Mouse (Mus musculus) midbrain, embryonic 14.5 days (tissue): ENCODE data around the gene Psmc4. TPM values are rescaled to one million over a fixed set of nuclear protein-coding genes. Genes with fewer than 3 reads are reported as not detected.

Experiments used
- ATAC-seq: fragments of 200-750 bp; cut with Nextera tagmentation; 2 replicates; pipeline ENCODE4 v1.8.0; 2017; ENCODE audit warnings: moderate number of reproducible peaks, moderate library complexity; ENCODE audit not compliant: low FRiP score, low TSS enrichment
- DNase-seq: peaks from one replicate; pipeline ENCODE4 v3.0.0-alpha.2; 2015
- H3K27ac ChIP-seq: fragments of 300-500 bp; sonication (generic); replicated peaks from 2 replicates; pipeline ENCODE4 v1.5.1; 2014; ENCODE audit warnings: mild to moderate bottlenecking, low read depth, low read length, moderate library complexity
- H3K27me3 ChIP-seq: fragments of 300-500 bp; sonication (generic); 2 replicates; pipeline ENCODE4 v1.6.1; 2014; ENCODE audit warnings: low read length, control low read depth, mixed read lengths; ENCODE audit not compliant: control insufficient read depth, insufficient read depth
- H3K36me3 ChIP-seq: fragments of 300-500 bp; sonication (generic); 2 replicates; pipeline ENCODE4 v1.6.1; 2014; ENCODE audit warnings: low read length, control low read depth; ENCODE audit not compliant: control insufficient read depth, insufficient read depth
- H3K4me1 ChIP-seq: fragments of 300-500 bp; sonication (generic); 2 replicates; pipeline ENCODE4 v1.6.1; 2014; ENCODE audit warnings: mild to moderate bottlenecking, antibody characterized with exemption, low read length, control low read depth; ENCODE audit not compliant: control insufficient read depth, insufficient read depth
- H3K4me2 ChIP-seq: fragments of 300-500 bp; sonication (generic); 2 replicates; pipeline ENCODE4 v1.6.1; 2014; ENCODE audit warnings: mild to moderate bottlenecking, low read length, moderate library complexity
- H3K4me3 ChIP-seq: fragments of 300-500 bp; sonication (generic); replicated peaks from 2 replicates; pipeline ENCODE4 v1.5.1; 2014; ENCODE audit warnings: low read depth, low read length
- H3K9ac ChIP-seq: fragments of 300-500 bp; sonication (generic); replicated peaks from 2 replicates; pipeline ENCODE4 v1.6.1; 2014; ENCODE audit warnings: mild to moderate bottlenecking, low read length, moderate library complexity
- H3K9me3 ChIP-seq: fragments of 300-500 bp; sonication (generic); 2 replicates; pipeline ENCODE4 v1.6.1; 2016; ENCODE audit warnings: low read length, control low read depth, mixed read lengths; ENCODE audit not compliant: control insufficient read depth
- WGBS: fragments of 180-500 bp; shearing (Covaris S2); extraction: QIAGEN DNeasy Blood & Tissue Kit; methylation state at CpG from one replicate; pipeline ENCODE4 v1.1.7; 2014; 5-methylcytosine and 5-hydroxymethylcytosine counted together
- polyA plus RNA-seq: library from polyadenylated mRNA; unstranded; fragments of >200 nt; fragmentation: Nextera tagmentation; extraction: Ambion mirVana; gene quantifications from 2 replicates; pipeline ENCODE4 v1.2.1, GENCODE M21; 2014

The Psmc4 gene
- polyA plus RNA-seq, 1 experiment from 2014 or later: 305 TPM

DNA sequence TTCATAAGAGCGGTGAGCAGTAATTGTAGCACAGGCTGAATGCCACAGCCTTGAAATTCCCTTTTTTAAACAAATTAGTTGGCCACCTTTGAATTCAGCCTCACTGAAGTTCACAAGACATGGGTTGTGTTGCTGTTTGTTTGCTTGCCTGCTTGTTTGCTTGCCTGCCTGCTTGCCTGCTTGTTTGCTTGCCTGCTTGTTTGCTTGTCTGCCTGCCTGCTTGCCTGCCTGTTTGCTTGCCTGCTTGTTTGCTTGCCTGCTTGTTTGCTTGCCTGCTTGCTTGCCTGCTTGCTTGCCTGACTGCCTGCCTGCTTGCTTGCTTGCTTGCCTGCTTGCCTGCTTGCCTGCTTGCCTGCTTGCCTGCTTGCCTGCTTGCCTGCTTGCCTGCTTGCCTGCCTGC, 10.1 kb upstream of the Psmc4 start:
- no peaks in the 10 kb centered on the region for H3K4me1 ChIP-seq
- no peak overlapping the region for H3K4me2 ChIP-seq
- H3K27me3 ChIP-seq: no peaks in the 10 kb centered on the region
- no peak overlapping the region for H3K4me3 ChIP-seq
- DNase-seq (no peak), ATAC-seq (no peak)
- no peaks in the 10 kb centered on the region for H3K9me3 ChIP-seq
- no peak overlapping the region for H3K9ac ChIP-seq
- WGBS: 94% methylated on average over 1 of the region's 1 CpGs
- H3K36me3 ChIP-seq: no peaks in the 10 kb centered on the region
- H3K27ac ChIP-seq: no peak overlapping the region

DNA sequence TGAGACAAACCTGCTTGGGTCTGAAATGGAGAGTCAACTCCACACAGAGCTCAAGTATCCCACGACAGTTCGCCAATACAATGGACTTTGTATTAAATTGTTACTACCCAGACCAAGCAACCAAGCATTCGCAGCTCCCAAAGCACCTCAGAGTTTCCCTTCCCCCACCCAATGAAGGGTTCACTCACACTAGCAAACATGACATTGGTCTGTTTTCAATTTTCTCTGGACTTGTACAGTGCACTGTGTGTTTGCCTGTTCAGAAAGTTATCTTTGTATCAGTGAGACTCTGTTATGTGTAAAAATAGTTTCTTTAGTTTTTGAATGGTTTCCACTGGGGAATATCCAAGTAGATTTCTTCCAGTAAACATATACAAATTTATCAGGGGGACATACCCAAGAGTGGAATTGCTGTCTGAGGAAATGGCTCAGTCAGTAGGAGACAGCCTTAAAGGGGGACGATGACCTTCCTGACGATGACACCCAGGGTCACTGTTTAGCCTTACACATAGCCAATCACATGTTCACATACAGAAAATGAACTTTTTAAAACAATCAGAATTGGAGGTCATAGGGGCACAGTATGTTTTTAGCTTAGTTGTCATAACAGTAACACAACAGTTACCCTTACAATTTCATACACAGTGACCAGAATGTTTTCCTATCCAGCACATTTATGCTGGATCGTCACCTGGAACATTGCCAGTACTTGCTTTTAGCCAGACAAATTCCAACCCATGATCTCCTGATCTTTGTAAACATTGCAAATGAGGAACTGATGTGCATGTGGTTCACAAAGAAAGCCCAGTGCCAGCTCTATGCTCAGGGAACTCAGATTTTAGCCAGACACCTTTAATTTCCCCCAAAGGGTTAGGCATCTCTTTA, 3.4 kb upstream of the Psmc4 start:
- no peak overlapping the region for H3K4me2 ChIP-seq
- H3K27me3 ChIP-seq: no peaks in the 10 kb centered on the region
- DNase-seq (no peak), ATAC-seq (no peak)
- no peak overlapping the region for H3K4me3 ChIP-seq
- peaks cover 5% of the 10 kb centered on the region for H3K4me1 ChIP-seq
- H3K9ac ChIP-seq: no peak overlapping the region
- 83% methylated on average over 6 of the region's 6 CpGs for WGBS
- peaks cover 5% of the 10 kb centered on the region for H3K36me3 ChIP-seq
- no peak overlapping the region for H3K27ac ChIP-seq
- H3K9me3 ChIP-seq: no peaks in the 10 kb centered on the region

DNA sequence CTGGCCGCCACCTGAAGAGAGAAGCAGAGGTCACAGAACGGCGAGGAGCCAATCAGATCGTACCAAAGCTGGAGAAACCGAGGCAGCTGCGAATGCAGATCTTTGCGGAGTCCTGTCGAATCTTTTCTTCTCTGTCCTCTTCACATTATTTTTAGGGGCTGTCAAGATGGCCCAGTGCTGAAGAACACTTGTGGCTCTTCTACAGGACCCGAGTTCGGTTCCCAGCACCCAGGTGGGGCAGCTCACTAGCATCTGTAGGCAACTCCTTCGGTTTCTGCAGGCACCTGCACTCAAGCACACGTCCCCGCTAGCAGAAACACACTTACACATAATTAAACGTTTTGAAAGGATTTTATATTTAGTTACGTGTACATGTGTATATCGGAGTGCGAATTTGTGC, 683 bp upstream of the Psmc4 start:
- DNase-seq: peak; percentile 1
- H3K9ac ChIP-seq: no peak overlapping the region
- peak overlapping the region; percentile 82 for H3K4me2 ChIP-seq
- no peaks in the 10 kb centered on the region for H3K27me3 ChIP-seq
- H3K4me1 ChIP-seq: peaks cover 5% of the 10 kb centered on the region
- 0 out of 2 replicates have a peak, but pooled peaks have one; percentile 7 for ATAC-seq
- WGBS: 62% methylated on average over 17 of the region's 17 CpGs
- H3K9me3 ChIP-seq: no peaks in the 10 kb centered on the region
- H3K27ac ChIP-seq: no peak overlapping the region
- 0 out of 2 replicates have a peak overlapping the region, but pooled peaks have one; percentile 90 for H3K4me3 ChIP-seq
- peaks cover 32% of the 10 kb centered on the region for H3K36me3 ChIP-seq

DNA sequence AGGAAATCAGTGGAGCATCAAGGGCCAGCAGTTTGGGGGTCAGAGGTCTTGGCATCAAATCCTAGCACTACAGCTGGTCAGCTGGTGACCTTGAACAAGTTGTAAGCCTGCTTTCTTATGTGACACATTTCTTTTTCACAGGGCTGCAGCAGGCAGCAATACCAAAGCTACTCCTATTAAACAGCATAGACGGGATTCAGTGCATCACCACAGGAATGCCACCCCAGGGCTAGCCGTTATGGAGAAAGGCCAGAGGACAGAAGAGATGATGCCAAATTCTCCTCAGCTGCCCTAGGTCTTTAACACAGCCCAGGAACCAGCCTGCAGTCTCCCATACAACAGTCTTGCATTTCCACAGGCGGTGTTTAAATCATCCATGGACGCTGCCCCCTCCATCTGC, 5.4 kb downstream of the Psmc4 start:
- WGBS: 98% methylated on average over 4 of the region's 4 CpGs
- Histone ChIP-seq H3K36me3 (peaks cover 84% of the 10 kb centered on the region), H3K4me2 (no peak overlapping the region), H3K27ac (no peak overlapping the region), H3K4me1 (peaks cover 5% of the 10 kb centered on the region), H3K9me3 (no peaks in the 10 kb centered on the region), H3K4me3 (no peak overlapping the region), H3K9ac (no peak overlapping the region), H3K27me3 (no peaks in the 10 kb centered on the region)
- DNase-seq: no peak
- no peak for ATAC-seq

DNA sequence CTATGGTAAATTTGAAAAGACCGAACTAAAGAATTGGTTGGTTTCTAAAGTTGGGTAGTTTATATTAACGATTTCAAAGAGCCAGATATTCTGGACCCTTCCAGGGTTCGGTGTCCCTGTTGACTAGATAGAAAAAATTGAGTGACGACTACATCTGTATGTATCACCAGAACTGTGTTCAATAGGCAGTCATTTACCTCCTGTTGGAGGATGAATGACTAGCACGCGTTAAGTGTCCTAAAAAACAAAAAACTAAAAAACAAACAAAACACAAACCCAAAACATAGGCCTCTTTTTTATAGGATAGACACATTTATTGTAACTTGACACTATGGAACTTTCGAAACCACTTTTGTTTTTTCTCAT, 35.5 kb downstream of the Psmc4 start:
- H3K4me1 ChIP-seq: peaks cover 9% of the 10 kb centered on the region; the same call in 1 of the 2 replicates
- 22% methylated on average over 7 of the region's 7 CpGs for WGBS
- ATAC-seq: no peak; the same call in 1 of the 2 replicates

DNA sequence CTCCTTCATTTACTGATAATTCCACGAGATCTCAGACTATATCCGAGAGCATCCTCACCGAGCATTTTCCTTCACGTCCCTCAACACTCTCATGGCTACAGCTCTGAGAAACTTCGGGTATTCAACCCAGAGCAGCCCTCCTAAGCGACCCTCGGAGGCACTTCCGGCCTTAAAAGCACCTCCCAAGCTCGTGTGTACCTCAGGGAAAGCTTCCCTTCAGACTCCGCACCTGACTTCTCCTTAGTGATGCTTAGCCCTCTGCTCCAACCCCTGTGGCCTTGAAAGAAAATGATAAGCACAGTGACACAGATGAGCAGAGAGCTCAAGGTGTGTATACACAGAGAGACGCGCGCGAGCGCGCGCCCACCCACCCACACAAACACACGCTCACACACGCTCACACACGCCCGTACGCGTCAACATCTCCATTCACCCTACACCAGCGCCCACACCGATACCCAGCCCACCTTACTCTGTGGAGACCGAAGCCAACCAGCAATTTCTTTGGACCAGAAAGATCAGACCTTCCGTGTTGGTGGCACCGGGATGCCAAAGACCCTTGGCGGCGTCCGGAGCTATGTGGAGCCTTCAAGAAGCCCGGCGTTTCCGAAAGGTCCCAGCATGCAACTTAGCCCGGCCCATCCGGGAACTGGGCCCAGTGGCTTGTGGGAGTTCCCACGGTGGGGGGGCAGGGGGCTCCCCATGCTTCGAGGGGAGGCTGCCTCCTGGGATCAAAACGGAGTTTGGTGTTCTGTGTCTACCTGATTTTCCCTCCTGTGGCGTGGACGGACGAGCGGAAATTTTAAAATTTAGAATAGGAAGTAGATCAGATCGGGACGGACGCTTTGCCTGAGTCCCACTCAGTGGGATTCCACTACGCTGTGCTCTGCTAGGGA, 36.1 kb downstream of the Psmc4 start, which contains the start of gene Zfp850:
Gene Zfp850, minus strand, starts transcription at position 567 of the 896 bp plus-strand sequence.
- peak within 1 kb of the TSS; percentile 59 for H3K4me3 ChIP-seq
- no peaks in the 10 kb centered on the region for H3K27me3 ChIP-seq
- H3K4me2 ChIP-seq: peak within 1 kb of the TSS; percentile 74
- H3K36me3 ChIP-seq: 0 out of 2 replicates have a peak, but pooled peaks cover 3% of the 10 kb centered on the region
- peak within 1 kb of the TSS; percentile 56; the same call in 1 of the 2 replicates for H3K27ac ChIP-seq
- no peaks in the 10 kb centered on the region for H3K9me3 ChIP-seq
- 1% methylated on average over 47 of the region's 47 CpGs for WGBS
- H3K4me1 ChIP-seq: peaks cover 9% of the 10 kb centered on the region; the same call in 1 of the 2 replicates
- ATAC-seq (peak; percentile 88), DNase-seq (peak; percentile 91)
- peak within 1 kb of the TSS; percentile 68 for H3K9ac ChIP-seq

More for the DNA sequence above, 35.5 kb downstream of the Psmc4 start:
- Histone ChIP-seq H3K4me2 (peak overlapping the region; percentile 74), H3K27ac (peak overlapping the region; percentile 56; the same call in 1 of the 2 replicates), H3K36me3 (0 out of 2 replicates have a peak, but pooled peaks cover 3% of the 10 kb centered on the region), H3K9ac (peak overlapping the region; percentile 68), H3K27me3 (no peaks in the 10 kb centered on the region), H3K4me3 (peak overlapping the region; percentile 59), H3K9me3 (no peaks in the 10 kb centered on the region)
- no peak for DNase-seq

DNA sequence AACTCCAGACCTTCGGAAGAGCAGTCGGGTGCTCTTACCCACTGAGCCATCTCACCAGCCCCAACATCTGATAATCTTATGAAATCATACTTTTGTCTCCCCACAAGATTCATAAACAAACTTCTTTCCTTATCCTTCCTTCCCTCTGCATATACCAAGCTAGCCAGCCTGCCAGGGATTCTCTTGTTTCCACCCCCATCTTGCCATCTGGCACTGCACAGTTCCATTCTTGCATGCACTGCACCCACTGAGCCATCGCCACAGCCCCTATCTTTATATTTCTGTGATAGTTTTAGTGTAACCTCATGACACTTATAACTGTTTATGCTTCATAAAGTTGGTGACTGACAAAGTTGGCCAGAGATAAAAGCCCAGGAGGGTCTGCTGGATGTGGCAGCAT, 39.6 kb downstream of the Psmc4 start:
- H3K4me2 ChIP-seq: no peak overlapping the region

More for the DNA sequence above, 39.6 kb downstream of the Psmc4 start:
- Histone ChIP-seq H3K9ac (no peak overlapping the region), H3K4me3 (no peak overlapping the region), H3K9me3 (no peaks in the 10 kb centered on the region), H3K27me3 (no peaks in the 10 kb centered on the region), H3K27ac (no peak overlapping the region), H3K36me3 (peaks cover 17% of the 10 kb centered on the region), H3K4me1 (peaks cover 9% of the 10 kb centered on the region; the same call in 1 of the 2 replicates)
- 98% methylated on average over 3 of the region's 3 CpGs for WGBS
- ATAC-seq (no peak), DNase-seq (no peak)
